Mouse (Mus musculus) cerebellum, postnatal 36 days (tissue): ENCODE measurements at regions not wholly inside any gene's neighbourhood (a gene's known extent, or its start where the extent isn't known, plus 50 kb on each side); places are given as distances from the start of the nearest gene placed in this dataset.
"Not testable (repeated sequence)": the region's sequence is repeated elsewhere in the genome, so short reads cannot be mapped to it uniquely, and the experiment has no call there.

Source experiments
- DNase-seq, 2 experiments: peaks; one replicate each; pipeline ENCODE4 v3.0.0; 2021 to 2022; ENCODE audit warnings: mixed read lengths in 2 of 2

GRCm38 (mm10) chr1:157755015-157755649, 248.6 kb downstream of the Sec16b start:
- DNase-seq, result no peak

- no peak for DNase-seq
Measured at GRCm38 (mm10) chr1:157756977-157757376, 250.4 kb downstream of the Sec16b start.

GRCm38 (mm10) chr1:157758337-157758736, 251.8 kb downstream of the Sec16b start:
- no peak for DNase-seq

GRCm38 (mm10) chr1:157768201-157768600, 261.7 kb downstream of the Sec16b start:
- DNase-seq, result no peak

DNA sequence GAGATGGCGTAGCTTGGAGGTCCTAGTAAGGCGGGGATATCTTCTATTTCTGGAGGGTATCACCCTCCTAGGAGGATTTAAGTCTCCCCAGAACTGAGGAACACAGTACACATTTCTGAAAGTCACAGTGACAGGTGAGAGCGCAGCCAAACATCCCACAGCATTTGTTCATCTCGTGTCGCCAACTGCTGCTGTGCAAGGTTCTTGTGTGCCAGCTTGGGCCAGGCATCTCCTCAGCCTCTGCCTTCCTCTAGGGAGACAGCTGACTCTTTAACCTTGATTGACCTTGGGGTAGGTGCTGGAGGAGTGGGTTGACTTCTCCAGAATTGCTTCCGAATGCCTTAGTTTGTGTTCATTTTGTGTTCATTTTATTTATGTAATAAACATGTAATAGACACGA, 291.2 kb downstream of the Sec16b start:
- no peak for DNase-seq

GRCm38 (mm10) chr1:157798561-157799553, 292.3 kb downstream of the Sec16b start:
- DNase-seq, result no peak

DNA sequence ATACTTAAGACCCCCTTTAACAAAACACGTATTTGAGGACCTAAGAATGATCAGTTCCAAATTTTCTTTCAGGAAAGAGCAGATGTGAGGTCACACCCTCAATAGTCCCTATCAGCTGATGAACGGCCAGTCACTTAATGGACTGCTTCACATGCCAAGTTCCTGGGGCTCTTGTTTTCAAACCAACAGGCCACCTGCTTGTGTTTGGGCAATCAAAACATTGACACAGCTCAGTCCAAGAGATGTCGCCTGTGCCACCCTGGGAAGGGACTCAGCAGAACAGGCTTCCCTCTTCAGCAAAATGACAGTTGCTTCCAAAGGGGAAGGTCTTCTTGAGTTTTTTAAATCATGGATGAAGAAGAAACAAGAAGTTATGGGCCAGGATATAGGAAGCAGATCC, 294.6 kb downstream of the Sec16b start:
- DNase-seq, result no peak

DNA sequence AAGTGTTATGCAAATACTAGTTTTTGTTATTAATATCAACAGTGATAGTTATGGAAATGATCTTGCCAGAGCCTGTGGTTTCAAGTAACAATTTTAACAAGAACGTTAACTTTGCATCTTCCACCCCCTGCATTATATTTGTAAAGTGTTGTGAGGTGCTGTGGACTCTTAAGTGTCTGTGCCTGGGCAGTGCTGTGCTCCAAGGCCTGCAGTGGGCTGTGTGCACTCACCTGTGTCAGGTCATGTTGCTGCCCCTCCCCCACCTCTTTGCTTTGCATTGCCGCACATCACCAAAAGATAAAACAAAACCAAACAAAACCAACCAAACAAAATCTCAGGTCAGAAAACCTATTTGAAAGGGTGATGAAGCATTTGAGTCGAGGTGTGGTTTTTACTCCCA, 297.7 kb downstream of the Sec16b start:
- DNase-seq, result no peak

GRCm38 (mm10) chr1:157806296-157806695, 299.8 kb downstream of the Sec16b start:
- no peak for DNase-seq

GRCm38 (mm10) chr1:157809674-157810471, 303.3 kb downstream of the Sec16b start:
- DNase-seq, result no peak

- DNase-seq, result no peak
Measured at GRCm38 (mm10) chr1:157810657-157811056, 304.1 kb downstream of the Sec16b start.

- peak; percentile 47 to 59 for DNase-seq
Measured at GRCm38 (mm10) chr1:157827966-157828365, 321.4 kb downstream of the Sec16b start.

DNA sequence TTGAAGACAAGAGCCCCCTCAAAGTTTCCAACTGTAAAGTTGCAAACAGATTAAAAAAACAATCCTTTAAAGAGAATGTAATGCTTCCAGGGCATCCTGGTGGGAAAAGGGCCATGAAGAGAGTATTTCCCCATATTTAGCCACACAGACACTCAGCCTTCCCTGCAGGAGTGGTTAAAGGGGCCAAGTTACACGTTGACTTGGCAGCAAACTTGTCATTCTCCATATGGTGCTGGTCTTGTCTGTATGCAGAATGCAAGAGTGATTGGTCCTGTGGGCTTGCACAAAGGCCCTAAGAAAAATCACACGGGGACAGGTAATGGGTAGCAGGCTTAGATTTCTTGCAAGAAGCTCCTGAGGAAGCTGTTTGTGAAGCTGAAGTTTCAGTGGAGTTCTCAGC, 325.0 kb downstream of the Sec16b start:
- peak; percentile 66 to 77 for DNase-seq

GRCm38 (mm10) chr1:157872775-157873174, 366.2 kb downstream of the Sec16b start:
- no peak for DNase-seq

- DNase-seq, result no peak
Measured at GRCm38 (mm10) chr1:157875006-157875405, 368.5 kb downstream of the Sec16b start.

GRCm38 (mm10) chr1:157877117-157877516, 370.6 kb downstream of the Sec16b start:
- not testable (repeated sequence) for DNase-seq

DNA sequence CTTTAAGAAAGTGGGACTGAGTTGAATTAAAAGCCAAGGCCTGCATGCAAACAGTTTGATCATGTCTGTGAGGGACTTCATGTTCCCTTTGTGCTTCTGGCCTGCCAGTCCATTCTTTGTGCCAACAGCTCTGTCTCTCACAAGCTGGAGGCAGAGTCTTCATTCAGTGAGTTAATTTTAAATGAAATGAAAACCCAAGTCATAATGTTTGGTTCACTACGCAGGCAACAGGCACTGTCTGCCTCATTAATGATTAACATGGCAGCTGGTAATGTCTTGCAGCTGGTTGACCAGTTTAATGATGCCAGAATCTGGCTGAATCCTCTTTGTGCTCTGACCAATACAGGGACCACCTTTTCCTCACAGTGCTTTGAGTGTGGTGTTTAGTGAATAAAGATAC, 380.6 kb downstream of the Sec16b start:
- DNase-seq, result no peak

DNA sequence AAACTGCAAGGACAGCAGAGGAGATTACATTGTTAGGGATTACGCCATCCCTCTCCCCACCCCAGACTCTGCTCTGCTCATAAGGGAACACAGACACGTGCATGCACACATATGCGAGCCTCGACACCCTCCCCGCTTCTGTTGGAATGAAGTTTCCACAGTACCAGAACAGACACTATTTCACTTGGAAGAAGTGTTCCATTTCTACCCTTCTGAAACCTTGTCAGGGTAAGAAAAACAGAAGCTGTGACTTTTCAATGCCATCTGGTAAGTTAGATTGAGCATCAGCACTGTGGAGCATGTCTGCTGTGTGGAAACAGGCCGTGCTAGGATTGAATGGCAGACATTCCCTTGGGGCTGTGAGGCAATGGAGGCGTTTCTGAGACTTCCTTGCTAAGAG, 382.0 kb downstream of the Sec16b start:
- no peak for DNase-seq

DNA sequence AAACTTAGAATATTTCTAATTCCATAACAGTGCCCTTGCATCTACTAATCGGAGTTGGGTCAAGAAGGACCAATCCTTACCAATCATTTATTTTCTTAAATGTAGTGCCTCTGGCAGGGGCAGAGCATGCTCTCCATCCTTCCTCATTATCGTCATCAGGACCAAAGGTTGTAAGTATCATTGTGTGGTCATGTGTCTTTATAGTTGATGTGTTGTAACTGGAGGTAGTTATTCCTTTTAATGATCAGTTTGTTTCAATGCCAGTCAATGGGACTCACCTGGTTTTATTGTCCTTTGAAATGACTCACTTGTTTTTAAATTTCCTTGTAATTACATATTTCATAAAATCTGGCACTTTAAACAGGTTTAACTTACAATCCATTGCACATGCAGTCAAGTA, 399.6 kb downstream of the Sec16b start:
- no peak for DNase-seq

GRCm38 (mm10) chr1:157937800-157938348, 418.3 kb downstream of the Brinp2 start:
- DNase-seq, result no peak

DNA sequence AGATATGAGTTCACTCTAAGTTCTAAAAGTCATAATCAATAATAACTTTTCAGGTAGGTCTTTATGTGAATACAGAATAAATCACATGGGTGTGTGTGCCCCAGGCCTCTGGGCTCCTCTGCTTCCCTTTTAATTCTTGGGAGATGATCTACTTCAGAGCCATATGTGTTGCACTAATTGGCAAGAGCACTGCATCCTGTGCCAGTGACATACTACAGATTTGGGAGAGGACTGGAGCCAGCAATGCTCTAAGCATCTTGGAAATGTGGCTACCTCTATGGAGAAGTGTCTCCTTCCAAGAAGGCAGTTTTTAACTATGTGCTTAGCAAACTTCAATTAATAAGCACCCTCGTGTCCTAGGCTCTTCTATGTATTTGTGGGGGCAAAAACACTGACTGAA, 416.6 kb downstream of the Brinp2 start:
- peak; percentile 4 to 7 for DNase-seq

- no peak for DNase-seq
Measured at GRCm38 (mm10) chr1:157940331-157940758, 415.8 kb downstream of the Brinp2 start.

- DNase-seq, result no peak
Measured at GRCm38 (mm10) chr1:157957506-157957905, 398.6 kb downstream of the Brinp2 start.
